Comparison of ENCODE assay signal across 8 mouse cellular contexts in genomic region chr17:47511111-47512020, GRCm38 (mm10). TPM values are rescaled to one million over a fixed set of nuclear protein-coding genes. Genes with fewer than 3 reads are reported as not detected.
A peak's percentile ranks its signal among the peaks of the same experiment; 100 is the strongest.
DNase-seq lines count a peak whose midpoint lies in the region; ATAC-seq and TF ChIP-seq lines count a peak whose summit lies in the region.

No protein-coding gene starts in this region.

- H3K4me3 ChIP-seq in forebrain, embryonic 10.5 days, result peak overlapping the region; percentile 42
- peak overlapping the region; percentile 36 for H3K4me3 ChIP-seq in heart, embryonic 15.5 days
- H3K4me3 ChIP-seq in liver, embryonic 14.5 days (ENCODE audit: insufficient read depth in 1 of 2, low read depth in 2 of 2, low read length in 2 of 2), result peak overlapping the region; percentile 10 to 36
- H3K4me3 ChIP-seq in neural tube, embryonic 12.5 days, result no peak overlapping the region; the same call in 1 of the 2 replicates

- H3K27ac ChIP-seq in forebrain, embryonic 10.5 days, result peak overlapping the region; percentile 84
- peak overlapping the region; percentile 90 for H3K27ac ChIP-seq in heart, embryonic 15.5 days
- H3K27ac ChIP-seq in liver, embryonic 14.5 days, result peak overlapping the region; percentile 84
- H3K27ac ChIP-seq in neural tube, embryonic 12.5 days, result no peak overlapping the region

- 18% methylated on average over 25 of the region's 25 CpGs for WGBS in forebrain, embryonic 10.5 days
- WGBS in heart, embryonic 15.5 days, result 8% methylated on average over 25 of the region's 25 CpGs
- 13% methylated on average over 25 of the region's 25 CpGs for WGBS in liver, embryonic 14.5 days (ENCODE audit: insufficient replicate concordance)
- 16% methylated on average over 25 of the region's 25 CpGs for WGBS in neural tube, embryonic 12.5 days

- ATAC-seq in heart, embryonic 15.5 days (replicated peaks; ENCODE audit: insufficient number of reproducible peaks, insufficient read depth, low FRiP score, low read depth), result peak; percentile 88
- peak; percentile 87 for ATAC-seq in liver, embryonic 14.5 days (ENCODE audit: insufficient read depth)
- peak; percentile 88 for ATAC-seq in neural tube, embryonic 12.5 days (ENCODE audit: low FRiP score, low read depth)

- peak overlapping the region; percentile 60 for H3K4me2 ChIP-seq in heart, embryonic 15.5 days
- peak overlapping the region; percentile 71 for H3K4me2 ChIP-seq in liver, embryonic 14.5 days (ENCODE audit: low read depth)
- H3K4me2 ChIP-seq in neural tube, embryonic 12.5 days (replicated peaks), result peak overlapping the region; percentile 42

- TF ChIP-seq EP300 in liver, embryonic 14.5 days (IDR thresholded peaks at IDR 0.05; ENCODE audit: low read depth), result peak; percentile 74

- H3K9ac ChIP-seq in heart, embryonic 15.5 days, result peak overlapping the region; percentile 54
- H3K9ac ChIP-seq in liver, embryonic 14.5 days (replicated peaks), result peak overlapping the region; percentile 74
- no peak overlapping the region for H3K9ac ChIP-seq in neural tube, embryonic 12.5 days

- DNase-seq in CD8-positive naive resting alpha-beta T cell, adult 2 months (ENCODE audit: low read depth in 2 of 2, low spot score in 2 of 2), result peak; percentile 99
- peak; percentile 98 for DNase-seq in c-Kit-positive CD71-negative TER-119-negative erythroid progenitor cells, embryonic 14.5 days (ENCODE audit: low read depth)
- DNase-seq in forebrain, embryonic 10.5 days (ENCODE audit: extremely low spot score, low spot score), result peak; percentile 97
- peak; percentile 98 to 99 for DNase-seq in kidney, postnatal 25 days
- peak; percentile 94 to 97 (median 96) for DNase-seq in liver, embryonic 14.5 days (ENCODE audit: low read depth in 3 of 3, low spot score in 3 of 3)
- DNase-seq in telencephalon, adult 2 months (ENCODE audit: low read depth, low spot score), result peak; percentile 89

- peak; percentile 99 for TF ChIP-seq CTCF in liver, embryonic 14.5 days (IDR thresholded peaks at IDR 0.05; ENCODE audit: low read depth)

- peaks cover 37% of the 10 kb centered on the region for H3K4me1 ChIP-seq in forebrain, embryonic 10.5 days
- peaks cover 49% of the 10 kb centered on the region for H3K4me1 ChIP-seq in heart, embryonic 15.5 days (replicated peaks)
- H3K4me1 ChIP-seq in liver, embryonic 14.5 days (replicated peaks; ENCODE audit: control insufficient read depth in 2 of 2, insufficient read depth in 2 of 2, low read length in 1 of 2), result peaks cover 44 to 59% of the 10 kb centered on the region in 2 experiments
- 0 out of 2 replicates have a peak, but pooled peaks cover 5% of the 10 kb centered on the region for H3K4me1 ChIP-seq in neural tube, embryonic 12.5 days

- H3K9me3 ChIP-seq in forebrain, embryonic 10.5 days, result no peaks in the 10 kb centered on the region
- H3K9me3 ChIP-seq in heart, embryonic 15.5 days (replicated peaks), result no peaks in the 10 kb centered on the region
- no peaks in the 10 kb centered on the region for H3K9me3 ChIP-seq in liver, embryonic 14.5 days (ENCODE audit: control insufficient read depth, low read length)
- H3K9me3 ChIP-seq in neural tube, embryonic 12.5 days, result no peaks in the 10 kb centered on the region

- no peaks in the 10 kb centered on the region for H3K27me3 ChIP-seq in forebrain, embryonic 10.5 days (ENCODE audit: poor library complexity, severe bottlenecking)
- H3K27me3 ChIP-seq in heart, embryonic 15.5 days, result no peaks in the 10 kb centered on the region
- H3K27me3 ChIP-seq in liver, embryonic 14.5 days (ENCODE audit: control insufficient read depth, insufficient read depth, low read length), result no peaks in the 10 kb centered on the region
- H3K27me3 ChIP-seq in neural tube, embryonic 12.5 days (replicated peaks), result no peaks in the 10 kb centered on the region

- H3K36me3 ChIP-seq in forebrain, embryonic 10.5 days (replicated peaks), result no peaks in the 10 kb centered on the region
- H3K36me3 ChIP-seq in heart, embryonic 15.5 days, result no peaks in the 10 kb centered on the region
- H3K36me3 ChIP-seq in liver, embryonic 14.5 days (replicated peaks; ENCODE audit: control insufficient read depth, insufficient read depth, low read depth), result no peaks in the 10 kb centered on the region
- no peaks in the 10 kb centered on the region for H3K36me3 ChIP-seq in neural tube, embryonic 12.5 days

RNA-seq across cellular contexts. Expression of gene Ccnd3, which starts 6.5 kb away (rescaled TPM):
- 296 and 313 TPM in 2 replicates for polyA plus RNA-seq in forebrain, embryonic 10.5 days (2016; fragmentation: Nextera tagmentation; extraction: Ambion mirVana)
- 369 and 456 TPM in 2 replicates for polyA plus RNA-seq in heart, embryonic 15.5 days (2015; fragmentation: Nextera tagmentation; extraction: Ambion mirVana)
- polyA plus RNA-seq in liver, embryonic 14.5 days (2012; rRNA removed), result 195 and 227 TPM in 2 replicates
- 379 and 451 TPM in 2 replicates for polyA plus RNA-seq in liver, embryonic 14.5 days (2014; fragmentation: Nextera tagmentation; extraction: Ambion mirVana)
- polyA plus RNA-seq in neural tube, embryonic 12.5 days (2016; fragmentation: Nextera tagmentation; extraction: Ambion mirVana), result 146 and 152 TPM in 2 replicates

RNA-seq across cellular contexts. Expression of gene Taf8, which starts 9.3 kb away (rescaled TPM):
- 32.5 and 33.3 TPM in 2 replicates for polyA plus RNA-seq in forebrain, embryonic 10.5 days (2016; fragmentation: Nextera tagmentation; extraction: Ambion mirVana)
- 17.0 and 20.5 TPM in 2 replicates for polyA plus RNA-seq in heart, embryonic 15.5 days (2015; fragmentation: Nextera tagmentation; extraction: Ambion mirVana)
- polyA plus RNA-seq in liver, embryonic 14.5 days (2012; rRNA removed), result 13.8 and 15.5 TPM in 2 replicates
- polyA plus RNA-seq in liver, embryonic 14.5 days (2014; fragmentation: Nextera tagmentation; extraction: Ambion mirVana), result 10.4 and 11.8 TPM in 2 replicates
- polyA plus RNA-seq in neural tube, embryonic 12.5 days (2016; fragmentation: Nextera tagmentation; extraction: Ambion mirVana), result 28.7 and 30.3 TPM in 2 replicates
